In genomic region chr11:54921798-54922197, GRCm38 (mm10) we compare ENCODE assay signal across 11 mouse cellular contexts. TPM values are rescaled to one million over a fixed set of nuclear protein-coding genes. Genes with fewer than 3 reads are reported as not detected.
DNase-seq lines count a peak whose midpoint lies in the region; ATAC-seq lines count a peak whose summit lies in the region.
"Had no signal": no experiment of that assay in that cellular context is flagged by ENCODE, and none has a peak within 500 bp of the region (broad histone marks: within the 10 kb centered on the region; RNA-seq: fewer than 3 reads in every experiment).

No protein-coding gene starts in this region.

- H3K4me3 ChIP-seq in heart, embryonic 13.5 days: no peak overlapping the region
- H3K4me3 ChIP-seq in liver, embryonic 11.5 days (ENCODE audit: low read depth, low read length): no peak overlapping the region

- H3K4me2 ChIP-seq in heart, embryonic 13.5 days: no peak overlapping the region
- no peak overlapping the region for H3K4me2 ChIP-seq in liver, embryonic 11.5 days
- H3K4me2 ChIP-seq: hindbrain, embryonic 14.5 days had no signal

- peak overlapping the region; percentile 82 for H3K27ac ChIP-seq in heart, embryonic 13.5 days (replicated peaks)
- 0 out of 2 replicates have a peak overlapping the region, but pooled peaks have one; percentile 21 for H3K27ac ChIP-seq in liver, embryonic 11.5 days (ENCODE audit: low read depth, low read length)
- H3K27ac ChIP-seq: hindbrain, embryonic 14.5 days had no signal

- H3K4me1 ChIP-seq in heart, embryonic 13.5 days: peaks cover 26% of the 10 kb centered on the region
- H3K4me1 ChIP-seq in liver, embryonic 11.5 days (replicated peaks; ENCODE audit: control insufficient read depth, insufficient read depth, low read length): no peaks in the 10 kb centered on the region

- peak; percentile 96 for DNase-seq in heart, adult 11 months
- DNase-seq in heart, adult 8-10 months (ENCODE audit: low spot score): no peak
- peak; percentile 70 for DNase-seq in embryo, embryonic 10 days (ENCODE audit: low spot score)
- no peak for DNase-seq in liver, embryonic 11.5 days (ENCODE audit: low spot score)
- no peak for DNase-seq in left cerebral cortex, adult 9 months (ENCODE audit: low spot score in 2 of 2)
- DNase-seq in left cerebral cortex, postnatal 4 days: no peak
- no peak for DNase-seq in left cerebral cortex, adult 8-10 months (ENCODE audit: low spot score in 2 of 2)
- DNase-seq: B cell, adult 2 months had no signal

- peak overlapping the region; percentile 8; the same call in 1 of the 2 replicates for H3K9ac ChIP-seq in heart, embryonic 13.5 days
- no peak overlapping the region for H3K9ac ChIP-seq in liver, embryonic 11.5 days (ENCODE audit: low read depth, low read length)
- H3K9ac ChIP-seq: hindbrain, embryonic 14.5 days had no signal

- H3K27me3 ChIP-seq in heart, embryonic 13.5 days (replicated peaks): no peaks in the 10 kb centered on the region
- no peaks in the 10 kb centered on the region for H3K27me3 ChIP-seq in liver, embryonic 11.5 days (replicated peaks; ENCODE audit: control insufficient read depth, insufficient read depth, low read length)

- ATAC-seq in heart, embryonic 13.5 days (ENCODE audit: extremely low read depth, insufficient number of reproducible peaks, low FRiP score, low TSS enrichment): no peak
- ATAC-seq in liver, embryonic 11.5 days (replicated peaks; ENCODE audit: low FRiP score): no peak
- ATAC-seq: midbrain, embryonic 16.5 days had no signal

- WGBS in heart, embryonic 13.5 days: 38% methylated on average over 7 of the region's 7 CpGs
- WGBS in liver, embryonic 11.5 days: 55% methylated on average over 7 of the region's 7 CpGs

- no peaks in the 10 kb centered on the region for H3K9me3 ChIP-seq in heart, embryonic 13.5 days
- no peaks in the 10 kb centered on the region for H3K9me3 ChIP-seq in liver, embryonic 11.5 days (ENCODE audit: control insufficient read depth, low read length)

- intact Hi-C loops in left cerebral cortex, postnatal 4 days (cut with DNase I): no loop called here

- peaks cover 97% of the 10 kb centered on the region for H3K36me3 ChIP-seq in heart, embryonic 13.5 days
- peaks cover 15% of the 10 kb centered on the region for H3K36me3 ChIP-seq in liver, embryonic 11.5 days (ENCODE audit: control insufficient read depth, insufficient read depth, low read length)

RNA-seq across cellular contexts. Expression of gene Gpx3, which starts 19.5 kb away (rescaled TPM):
- total RNA-seq in heart, adult 8-10 months (2022): 100 to 1,000 TPM; 188 to 354 (median 218) TPM
- polyA plus RNA-seq in heart, embryonic 13.5 days (2015; fragmentation: Nextera tagmentation; extraction: Ambion mirVana): 1,129 and 1,294 TPM in 2 replicates
- polyA plus RNA-seq in liver, embryonic 11.5 days (2014; fragmentation: Nextera tagmentation; extraction: Ambion mirVana): 84.0 and 89.6 TPM in 2 replicates
- total RNA-seq in left cerebral cortex, postnatal 4 days (2021): 1 to 10 TPM; 5.1 to 9.6 TPM
- total RNA-seq in left cerebral cortex, adult 8-10 months (2022): 10 to 100 TPM in 2 of 4 experiments, 1 to 10 TPM in 2; 7.5 to 12.5 (median 10.4) TPM

RNA-seq across cellular contexts. Expression of gene Tnip1, which starts 40.9 kb away (rescaled TPM):
- 10 to 100 TPM; 30.7 to 41.6 (median 35.2) TPM for total RNA-seq in heart, adult 8-10 months (2022)
- polyA plus RNA-seq in heart, embryonic 13.5 days (2015; fragmentation: Nextera tagmentation; extraction: Ambion mirVana): 18.6 and 21.2 TPM in 2 replicates
- polyA plus RNA-seq in liver, embryonic 11.5 days (2014; fragmentation: Nextera tagmentation; extraction: Ambion mirVana): 11.4 and 12.1 TPM in 2 replicates
- total RNA-seq in left cerebral cortex, postnatal 4 days (2021): 10 to 100 TPM; 22.8 to 24.9 TPM
- total RNA-seq in left cerebral cortex, adult 8-10 months (2022): 10 to 100 TPM; 33.0 to 36.3 (median 34.9) TPM

RNA-seq across cellular contexts. Expression of gene Hint1, which starts 55.6 kb away (rescaled TPM):
- 100 to 1,000 TPM; 213 to 341 (median 275) TPM for total RNA-seq in heart, adult 8-10 months (2022)
- polyA plus RNA-seq in heart, embryonic 13.5 days (2015; fragmentation: Nextera tagmentation; extraction: Ambion mirVana): 637 and 710 TPM in 2 replicates
- polyA plus RNA-seq in liver, embryonic 11.5 days (2014; fragmentation: Nextera tagmentation; extraction: Ambion mirVana): 587 and 600 TPM in 2 replicates
- 100 to 1,000 TPM; 364 to 423 TPM for total RNA-seq in left cerebral cortex, postnatal 4 days (2021)
- 100 to 1,000 TPM; 204 to 277 (median 234) TPM for total RNA-seq in left cerebral cortex, adult 8-10 months (2022)

Comparison
In these comparisons a context has a peak if more than half of its experiments do, and no peak if none do; other contexts are left out.
1. DNase-seq: peak in heart, adult 11 months (single experiment) and embryo, embryonic 10 days (single experiment); none in heart, adult 8-10 months (single experiment), liver, embryonic 11.5 days (single experiment), left cerebral cortex, adult 9 months (0 of 2), left cerebral cortex, postnatal 4 days (single experiment) and left cerebral cortex, adult 8-10 months (0 of 2).
2. RNA of gene Gpx3, which starts 19.5 kb away (total RNA-seq): 188 to 354 TPM in heart, adult 8-10 months; 7.5 to 12.5 TPM in left cerebral cortex, adult 8-10 months and 5.1 to 9.6 TPM in left cerebral cortex, postnatal 4 days; every median in the first group is over 10 times any median in the second.